Mouse (Mus musculus): ENCODE data around the gene Arhgef3.

Arhgef3 gene

DNA sequence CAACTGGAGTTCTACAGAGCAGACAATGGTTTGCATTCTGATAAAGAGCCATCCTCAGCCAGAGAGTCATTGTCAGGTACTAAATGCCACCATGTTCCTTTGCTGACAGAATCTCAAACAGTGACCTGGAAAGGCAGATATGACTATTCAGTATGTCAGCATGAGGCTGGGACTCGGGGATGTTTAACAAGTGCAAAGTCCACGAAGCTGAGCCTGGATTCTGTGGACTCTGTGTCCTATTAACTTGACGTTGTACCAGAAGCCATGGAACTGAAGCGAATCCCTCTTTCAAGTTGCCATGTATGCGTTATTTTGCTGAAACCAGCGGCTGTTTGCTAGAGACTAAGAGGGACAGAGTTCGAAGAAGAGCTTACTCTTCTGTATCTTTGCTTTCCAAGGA lies 181.1 kb downstream of the Arhgef3 start:
- ATAC-seq (ENCODE audit: insufficient number of reproducible peaks, low FRiP score, low TSS enrichment): no peak

DNA sequence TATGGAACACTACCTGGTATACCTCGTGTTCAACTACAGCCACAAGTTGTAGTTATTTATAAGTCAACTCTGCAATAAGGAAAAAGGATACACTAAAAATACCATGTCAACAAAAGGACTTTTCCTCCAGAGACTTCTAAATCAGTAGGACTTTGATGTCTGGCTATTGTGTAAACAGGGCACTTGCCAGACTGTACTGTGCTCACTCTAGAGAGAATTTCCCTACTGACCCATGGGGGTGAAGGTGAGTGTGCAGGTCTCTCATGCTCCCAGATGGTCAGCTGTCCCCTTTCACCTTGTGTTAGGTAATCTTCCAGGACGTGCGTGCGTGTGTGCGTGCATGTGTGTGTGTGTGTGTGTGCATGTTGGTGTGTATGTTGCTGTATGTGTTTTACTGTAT lies 182.3 kb downstream of the Arhgef3 start:
- ATAC-seq (ENCODE audit: insufficient number of reproducible peaks, low FRiP score, low TSS enrichment): no peak

DNA sequence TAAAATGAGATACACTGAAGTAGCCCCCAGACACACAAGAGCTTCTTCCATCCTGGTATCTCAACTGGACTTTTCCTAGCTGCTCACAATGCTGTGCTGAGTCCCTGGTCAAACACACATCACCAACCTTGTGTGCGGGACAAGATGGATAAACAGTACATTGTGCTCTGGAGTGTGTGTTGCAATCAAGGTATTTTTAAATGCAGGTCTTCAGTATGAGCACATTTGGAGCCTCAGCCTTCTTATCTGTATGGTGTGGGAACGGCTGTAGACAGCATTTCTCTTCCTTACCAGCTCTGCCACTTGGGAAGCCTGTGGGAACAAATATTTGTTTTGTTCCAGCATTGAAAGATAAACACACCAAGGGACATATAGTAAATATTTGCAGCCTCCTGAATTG lies 184.2 kb downstream of the Arhgef3 start:
- no peak for ATAC-seq (ENCODE audit: insufficient number of reproducible peaks, low FRiP score, low TSS enrichment)

DNA sequence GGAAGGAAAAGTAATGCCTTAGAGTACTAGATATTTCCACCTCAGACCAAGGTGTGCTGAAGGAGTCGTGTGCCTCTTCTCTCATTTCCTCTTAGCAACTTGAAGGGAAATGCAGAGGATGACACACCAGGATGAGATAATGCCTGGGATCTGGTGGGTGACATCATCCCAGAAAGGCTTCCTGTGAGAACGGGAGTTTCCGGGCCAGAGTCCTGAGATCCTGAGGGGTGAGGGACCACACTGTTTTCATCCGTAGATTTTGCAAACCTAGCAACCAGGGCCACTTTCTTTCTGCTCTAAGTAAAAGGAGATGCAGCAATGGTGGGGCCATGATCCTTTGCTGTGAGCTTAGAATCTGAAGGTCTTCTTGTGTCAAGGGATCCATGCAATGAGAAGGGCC lies 185.0 kb downstream of the Arhgef3 start:
- no peak for ATAC-seq (ENCODE audit: insufficient number of reproducible peaks, low FRiP score, low TSS enrichment)

DNA sequence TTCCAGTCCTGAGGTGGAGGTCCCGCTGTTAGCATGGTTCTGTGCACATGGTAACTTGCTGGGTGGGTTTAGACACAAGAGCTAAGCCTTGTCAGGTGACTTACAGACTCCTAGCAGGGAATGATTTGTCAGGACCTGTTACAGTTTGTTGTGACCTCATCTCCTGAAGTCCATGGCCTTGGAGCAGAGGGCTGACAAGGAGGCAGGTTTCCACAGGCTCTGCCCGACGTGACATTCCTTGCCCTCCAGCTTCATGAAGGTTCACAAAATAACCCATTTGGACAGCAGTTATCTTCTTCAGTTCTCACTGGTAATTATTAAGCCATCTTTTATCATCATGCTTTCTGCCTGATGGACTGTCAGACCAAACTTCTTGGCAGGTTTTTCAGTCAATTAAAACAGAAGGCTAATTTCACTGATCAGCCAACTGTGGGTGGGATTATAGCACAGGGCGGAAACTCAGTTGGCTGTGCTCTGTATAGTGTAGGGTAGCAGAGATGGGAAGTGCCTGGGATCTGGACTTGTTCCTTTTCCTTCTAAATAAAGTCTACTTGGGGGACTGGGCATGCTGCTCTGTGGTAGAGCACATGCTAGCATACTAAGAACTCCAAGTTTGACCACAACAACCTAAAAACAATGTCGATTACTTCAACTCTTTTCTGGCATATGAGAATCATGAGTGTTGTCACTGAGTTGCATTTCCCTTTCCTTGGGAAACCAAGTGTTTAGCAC lies 187.2 kb downstream of the Arhgef3 start:
- no peak for ATAC-seq (ENCODE audit: insufficient number of reproducible peaks, low FRiP score, low TSS enrichment)

DNA sequence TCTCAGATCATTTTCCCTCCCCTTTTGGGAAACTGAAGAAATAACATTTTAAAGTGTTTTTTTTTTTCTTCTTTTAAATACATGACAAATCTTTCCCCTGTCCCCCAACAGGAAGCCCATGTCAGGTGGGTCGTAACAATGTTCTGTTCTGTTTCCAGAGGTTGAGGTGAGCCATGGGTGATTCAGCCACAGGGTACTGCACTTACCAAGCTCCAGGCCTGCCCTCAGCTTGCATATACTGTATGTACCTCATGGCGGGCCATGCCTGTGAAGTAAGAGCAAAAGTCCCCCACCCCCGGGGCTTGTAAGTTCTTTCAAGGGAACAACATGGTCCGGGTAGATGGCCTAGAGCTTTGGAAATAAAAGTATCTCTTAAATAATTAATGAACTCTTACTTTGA lies 188.6 kb downstream of the Arhgef3 start:
- no peak for ATAC-seq (ENCODE audit: insufficient number of reproducible peaks, low FRiP score, low TSS enrichment)

DNA sequence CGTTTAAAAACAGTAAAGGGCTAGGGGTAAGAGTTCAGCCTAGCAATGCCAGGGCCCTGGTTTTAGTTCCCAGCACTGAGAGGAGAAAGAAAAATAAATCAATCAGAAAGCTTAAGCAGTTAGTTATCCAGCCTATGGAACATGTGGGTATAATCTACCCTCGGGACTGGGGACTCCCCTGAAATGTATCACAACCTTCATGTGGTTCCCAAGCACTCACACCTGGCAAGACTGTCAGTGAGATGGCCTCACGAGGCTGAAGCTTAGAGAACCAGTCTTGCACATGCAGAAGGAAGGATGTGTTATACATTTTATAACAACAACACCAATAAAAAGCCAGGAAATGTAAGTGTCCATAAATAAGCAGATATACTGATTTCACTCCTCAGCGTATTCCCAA lies 189.7 kb downstream of the Arhgef3 start:
- ATAC-seq (ENCODE audit: insufficient number of reproducible peaks, low FRiP score, low TSS enrichment): no peak

DNA sequence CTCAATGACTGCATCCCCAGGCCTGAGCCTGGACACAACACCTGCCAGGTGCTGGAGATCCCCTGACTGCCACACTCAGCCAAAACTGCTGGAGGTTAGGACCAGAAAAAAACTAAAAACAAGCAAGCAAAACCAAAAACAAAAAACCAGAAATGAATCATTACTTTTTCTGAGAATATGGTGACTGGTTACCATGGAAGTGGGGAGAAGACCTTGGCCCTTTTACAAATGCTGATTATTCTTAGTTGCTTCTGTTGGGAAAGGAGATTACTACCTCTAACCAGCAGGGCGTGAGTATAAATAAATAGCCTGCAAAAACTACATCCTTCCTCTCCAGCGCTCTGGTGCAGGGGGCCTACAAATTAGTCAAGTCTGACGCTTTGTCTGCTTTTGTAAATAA lies 194.1 kb downstream of the Arhgef3 start:
- ATAC-seq (ENCODE audit: insufficient number of reproducible peaks, low FRiP score, low TSS enrichment): no peak

DNA sequence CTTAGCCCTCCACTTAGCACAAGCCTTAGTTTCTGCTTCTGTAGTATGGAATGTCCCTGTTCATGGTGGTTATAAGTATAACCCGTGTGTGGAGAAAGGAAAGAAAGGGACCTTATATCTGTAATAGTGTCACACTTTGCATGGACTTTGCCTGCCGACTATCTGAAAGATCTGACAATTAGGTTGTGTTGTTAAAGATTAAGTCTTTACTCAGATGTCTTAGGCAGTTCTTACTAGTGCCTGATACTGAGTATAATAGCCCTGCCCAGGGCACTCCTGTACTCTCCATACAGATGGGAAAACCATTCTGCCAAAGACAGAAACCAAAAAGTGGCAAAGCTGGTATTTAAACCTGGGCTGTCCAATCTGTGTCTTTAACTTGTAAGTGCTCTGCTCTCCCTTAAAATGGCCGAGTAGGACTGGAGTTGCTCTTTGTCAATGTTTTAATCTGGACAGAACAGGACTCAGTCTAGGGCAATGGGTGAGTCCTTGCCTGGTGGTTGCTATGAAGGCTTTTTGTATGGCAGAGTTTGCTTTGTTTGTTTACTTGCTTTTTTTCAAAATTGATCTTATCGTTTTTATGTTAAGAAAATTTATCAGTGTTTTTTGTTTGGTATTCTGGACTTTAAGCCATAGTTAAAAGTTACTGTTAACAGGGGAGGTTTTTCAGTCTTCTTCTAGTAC lies 196.0 kb downstream of the Arhgef3 start:
- no peak for ATAC-seq (ENCODE audit: insufficient number of reproducible peaks, low FRiP score, low TSS enrichment)

DNA sequence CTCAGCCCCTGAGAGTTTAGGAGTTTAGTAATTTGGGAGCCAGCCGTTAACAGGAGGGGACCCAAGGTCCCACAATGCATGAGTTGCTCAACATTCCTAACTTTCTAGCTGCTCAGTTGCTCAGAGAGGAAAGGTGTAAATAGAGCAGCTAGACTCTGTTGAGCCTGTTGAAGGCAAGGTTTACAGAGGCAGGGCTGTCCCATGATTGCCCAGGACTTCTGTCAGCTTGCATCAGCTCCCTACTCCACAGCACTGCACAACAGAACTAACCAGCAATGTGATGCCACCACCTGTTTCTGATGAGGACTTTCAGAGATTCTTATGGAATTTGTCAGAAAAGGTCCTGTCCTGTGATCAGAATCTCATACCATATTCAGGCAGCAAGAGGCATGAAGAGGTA lies 197.7 kb downstream of the Arhgef3 start:
- no peak for ATAC-seq (ENCODE audit: insufficient number of reproducible peaks, low FRiP score, low TSS enrichment)

DNA sequence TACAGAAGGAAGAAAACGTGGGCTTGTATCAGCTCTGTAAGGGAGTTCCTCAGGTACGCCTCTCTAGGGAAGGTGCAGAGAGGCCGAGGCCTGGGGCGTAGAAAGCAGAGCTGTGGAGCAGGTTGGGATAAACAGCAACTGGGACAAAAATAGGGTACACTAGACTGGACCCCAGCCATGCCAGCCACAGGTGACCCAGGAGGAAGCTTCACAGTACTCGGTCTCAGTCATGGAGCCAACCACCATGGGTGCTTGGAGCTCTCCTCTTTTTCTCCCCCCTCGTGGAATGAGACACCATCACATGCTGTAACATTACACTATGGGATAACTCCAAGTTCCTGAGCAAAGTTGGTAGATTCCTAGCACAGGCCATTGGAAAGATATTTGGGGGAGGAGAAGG lies 201.0 kb downstream of the Arhgef3 start:
- no peak for ATAC-seq (ENCODE audit: insufficient number of reproducible peaks, low FRiP score, low TSS enrichment)

DNA sequence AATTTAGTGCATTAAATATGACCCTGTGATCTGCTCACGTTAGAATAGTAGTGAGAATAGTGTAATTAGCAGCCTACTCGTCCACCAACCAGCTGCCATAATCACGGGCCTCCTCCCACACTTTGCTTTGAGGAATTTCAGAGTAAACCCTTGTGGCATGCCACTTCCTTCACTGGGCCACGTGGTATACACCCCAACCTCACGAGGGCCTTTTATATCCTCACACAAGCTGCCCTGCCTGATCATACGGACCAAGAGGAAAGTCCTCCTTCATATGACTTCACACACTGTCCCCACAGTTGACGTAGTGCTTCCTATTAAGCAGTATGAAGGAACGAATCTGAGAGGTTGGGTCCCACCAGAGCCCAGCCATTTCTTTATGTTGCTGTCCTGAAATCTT lies 202.4 kb downstream of the Arhgef3 start:
- no peak for ATAC-seq (ENCODE audit: insufficient number of reproducible peaks, low FRiP score, low TSS enrichment)

DNA sequence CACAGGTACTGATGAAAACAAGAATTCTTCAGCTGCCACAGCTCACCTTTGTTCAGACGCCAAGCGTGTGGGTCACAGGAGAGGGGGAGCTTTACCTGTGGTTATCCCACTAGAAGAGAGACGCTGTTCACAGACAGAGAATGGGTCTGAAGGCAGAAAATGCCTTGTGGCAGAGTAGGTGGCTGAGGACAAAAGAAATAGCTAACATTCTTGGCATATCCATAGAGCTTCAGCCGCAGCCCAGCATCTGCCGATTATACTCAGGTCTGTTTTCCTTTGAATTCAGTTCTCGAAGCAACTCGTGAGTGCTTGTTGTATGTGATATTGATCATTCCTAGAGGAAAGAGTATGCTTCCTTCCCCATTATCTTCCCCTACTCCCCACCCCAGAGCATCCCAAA lies 204.7 kb downstream of the Arhgef3 start:
- no peak for ATAC-seq (ENCODE audit: insufficient number of reproducible peaks, low FRiP score, low TSS enrichment)

DNA sequence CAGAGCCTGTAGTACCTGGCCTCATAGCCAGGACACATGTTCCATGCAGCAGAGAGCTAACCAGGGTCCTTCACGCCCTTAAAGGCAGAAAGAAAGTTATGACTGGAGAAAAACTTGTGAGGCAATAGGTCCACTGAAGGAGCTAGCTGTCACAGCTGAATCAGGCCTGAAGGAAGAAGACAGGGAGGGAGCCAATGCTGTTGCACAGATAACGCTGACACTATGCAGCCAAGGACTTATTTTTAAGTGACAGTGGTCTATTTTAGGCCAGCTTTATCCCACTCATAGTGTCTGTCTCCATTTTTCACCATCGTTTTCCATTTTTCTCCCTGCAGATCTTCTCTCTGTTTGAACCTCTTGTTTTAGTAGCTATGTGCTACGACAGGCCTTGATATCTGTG lies 207.3 kb downstream of the Arhgef3 start:
- ATAC-seq (ENCODE audit: insufficient number of reproducible peaks, low FRiP score, low TSS enrichment): no peak

DNA sequence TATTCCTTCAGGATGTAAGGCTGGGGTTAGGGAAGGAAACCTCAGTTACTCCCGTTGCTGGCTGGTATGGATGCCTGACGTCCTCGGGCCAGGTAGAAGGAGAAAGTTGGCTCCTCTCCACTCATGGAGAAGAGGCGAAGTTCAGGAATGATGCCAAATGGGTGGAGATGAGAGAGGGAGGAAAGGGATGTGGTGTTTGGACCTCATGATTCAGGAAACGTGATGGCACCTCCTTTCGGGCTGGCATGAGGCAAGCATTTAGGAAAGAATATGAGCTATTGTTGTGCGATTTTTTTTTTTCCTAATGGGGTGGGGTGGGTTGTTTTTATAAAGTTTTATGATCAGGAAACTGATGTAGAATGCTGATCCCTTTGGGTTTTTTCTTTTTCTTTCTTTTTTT lies 210.0 kb downstream of the Arhgef3 start:
- peak; percentile 36; the same call in 1 of the 2 replicates for ATAC-seq (ENCODE audit: insufficient number of reproducible peaks, low FRiP score, low TSS enrichment)

DNA sequence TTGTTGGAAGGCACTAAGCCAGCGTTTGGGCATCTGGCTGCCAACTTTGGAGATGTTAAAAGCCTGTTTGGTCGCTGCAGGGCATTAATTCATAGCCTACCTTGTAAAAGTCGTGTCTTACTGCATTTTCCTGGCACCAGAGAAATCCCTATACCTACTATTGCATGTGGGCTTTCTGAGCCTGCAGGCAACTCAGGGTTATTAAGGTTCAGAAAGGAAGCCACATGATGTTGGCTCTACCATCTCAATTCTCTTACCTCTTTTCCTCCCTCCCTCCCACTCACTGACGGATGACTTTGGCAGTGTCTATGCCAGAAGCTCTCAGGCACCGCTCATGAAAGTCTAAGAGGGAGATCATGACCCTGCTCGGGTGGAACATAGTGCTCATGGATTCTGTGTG lies 210.8 kb downstream of the Arhgef3 start:
- ATAC-seq (ENCODE audit: insufficient number of reproducible peaks, low FRiP score, low TSS enrichment): no peak

DNA sequence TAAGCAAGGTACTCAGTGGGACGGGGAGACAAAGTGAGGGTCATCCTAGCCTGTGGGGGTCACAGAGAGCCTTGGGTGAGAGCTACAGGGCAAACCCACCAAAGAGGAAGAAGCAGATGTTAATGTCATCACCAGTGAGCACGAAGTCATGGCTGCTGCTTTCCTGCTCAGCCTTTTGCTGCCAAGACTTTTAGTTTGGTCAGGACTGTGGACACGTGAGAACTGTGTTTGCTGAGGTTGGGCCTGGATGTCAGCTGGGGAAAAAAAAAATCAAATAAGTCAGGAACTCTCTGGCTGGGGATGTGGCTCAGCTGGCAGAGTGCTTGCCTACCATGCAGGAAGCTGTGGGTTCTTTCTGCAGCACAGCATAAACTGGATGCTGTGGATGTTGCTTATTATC lies 213.2 kb downstream of the Arhgef3 start:
- no peak for ATAC-seq (ENCODE audit: insufficient number of reproducible peaks, low FRiP score, low TSS enrichment)

DNA sequence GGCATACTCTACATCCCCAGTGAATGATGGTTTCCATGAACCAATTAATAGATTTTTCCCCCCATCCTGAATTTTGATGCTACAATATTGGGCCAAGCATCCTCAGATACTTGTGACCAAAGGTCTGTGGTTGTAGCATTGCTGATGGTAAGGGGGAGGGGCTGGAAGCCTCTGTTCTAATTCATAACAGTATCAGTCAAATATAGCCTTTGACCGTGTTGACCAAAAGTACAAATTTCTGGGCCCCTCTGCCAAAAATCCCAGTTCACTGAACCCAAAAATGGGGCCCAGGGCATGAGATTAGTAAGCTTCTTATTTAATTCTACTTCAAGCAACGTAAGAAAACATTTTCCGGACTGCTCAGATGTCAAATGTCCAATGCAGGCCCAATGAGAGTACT lies 214.3 kb downstream of the Arhgef3 start:
- no peak for ATAC-seq (ENCODE audit: insufficient number of reproducible peaks, low FRiP score, low TSS enrichment)

DNA sequence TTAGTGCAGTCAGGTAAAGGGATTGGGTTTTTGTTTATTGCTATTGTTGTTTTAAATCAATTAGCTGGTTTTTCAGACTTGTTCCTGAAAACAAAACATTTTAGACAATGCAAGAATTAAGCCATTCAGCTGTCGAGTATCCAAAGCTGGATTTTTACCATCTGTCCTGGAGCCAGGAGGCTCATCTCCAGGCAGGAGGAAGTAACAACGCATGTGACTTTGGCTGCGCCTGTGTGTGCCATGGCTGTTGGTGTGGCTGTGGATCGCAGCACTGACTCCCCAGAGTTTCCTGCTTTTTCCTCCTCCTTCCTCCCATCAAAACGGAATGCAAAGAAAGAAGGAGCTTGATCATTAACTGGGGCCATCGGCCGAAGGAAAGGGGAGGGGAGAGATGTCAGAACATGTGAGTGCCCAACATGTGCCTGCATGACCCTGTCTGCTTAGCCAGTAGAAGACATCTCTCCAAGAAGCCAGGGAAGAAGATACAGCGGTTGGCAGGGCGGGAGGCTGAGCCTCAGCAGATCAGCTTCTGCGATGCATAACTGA lies 216.9 kb downstream of the Arhgef3 start:
- no peak for ATAC-seq (ENCODE audit: insufficient number of reproducible peaks, low FRiP score, low TSS enrichment)

DNA sequence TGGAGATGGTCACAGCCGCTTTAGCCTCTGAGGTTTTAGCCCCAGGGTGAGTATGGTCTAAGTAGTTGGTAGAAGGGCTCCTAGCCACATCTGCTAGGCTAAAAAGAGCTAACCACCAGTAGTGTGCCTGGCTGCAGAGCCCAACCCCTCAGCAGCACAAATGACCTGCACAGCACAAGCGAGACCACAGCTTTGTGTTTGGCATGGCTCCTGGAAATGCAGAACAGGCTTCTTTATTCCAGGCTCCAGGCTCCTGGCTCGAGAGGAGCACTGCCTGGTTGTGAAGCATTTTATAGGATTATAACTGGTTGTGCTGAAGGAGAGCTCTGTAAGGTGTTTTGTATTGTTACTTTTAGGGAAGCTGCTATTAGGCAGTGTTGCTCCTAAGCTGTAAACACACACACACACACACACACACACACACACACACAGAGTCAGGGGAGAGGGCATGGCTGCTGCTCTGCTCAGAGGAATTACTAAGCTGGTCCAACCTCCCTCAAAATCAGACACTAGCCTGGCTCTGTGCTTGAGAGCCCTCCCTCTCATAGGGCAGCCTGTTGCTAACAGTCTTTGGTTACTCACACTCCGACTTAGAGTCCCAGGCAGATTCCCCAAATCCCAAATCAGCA lies 217.8 kb downstream of the Arhgef3 start:
- no peak for ATAC-seq (ENCODE audit: insufficient number of reproducible peaks, low FRiP score, low TSS enrichment)

Data from cerebellum, adult (tissue).